Mouse (Mus musculus): ENCODE measurements around the gene Scd4.

GRCm38 (mm10) chr19:44392339-44393009 lies 59.6 kb downstream of the Scd4 start:
- TF ChIP-seq CTCF (IDR thresholded peaks at IDR 0.05; ENCODE audit: low read depth): no peak
- TF ChIP-seq EP300 (optimal IDR thresholded peaks at IDR 0.05): no peak
